Mouse (Mus musculus) embryonic facial prominence, embryonic 11.5 days (tissue): ENCODE measurements around the gene Nmt1. TPM values are rescaled to one million over a fixed set of nuclear protein-coding genes. Genes with fewer than 3 reads are reported as not detected.
A peak's percentile ranks its signal among the peaks of the same experiment; 100 is the strongest.

Experiments
- ATAC-seq: fragments of 200-750 bp; cut with Nextera tagmentation; replicated peaks from 2 replicates; pipeline ENCODE4 v1.8.0; 2017; ENCODE audit warnings: low read depth; ENCODE audit not compliant: insufficient number of reproducible peaks, low FRiP score, low TSS enrichment
- DNase-seq: peaks from one replicate; pipeline ENCODE4 v3.0.0-alpha.2; 2015; ENCODE audit warnings: low spot score
- H3K27ac ChIP-seq: fragments of 300-500 bp; sonication (generic); replicated peaks from 2 replicates; pipeline ENCODE4 v1.5.1; 2014; ENCODE audit warnings: mild to moderate bottlenecking, low read depth, low read length, control low read depth
- H3K27me3 ChIP-seq: fragments of 300-500 bp; sonication (generic); 2 replicates; pipeline ENCODE4 v1.6.1; 2014; ENCODE audit warnings: mild to moderate bottlenecking, low read length, moderate library complexity, mixed read lengths; ENCODE audit not compliant: control insufficient read depth, insufficient read depth
- H3K36me3 ChIP-seq: fragments of 300-500 bp; sonication (generic); replicated peaks from 2 replicates; pipeline ENCODE4 v1.6.1; 2014; ENCODE audit warnings: low read depth, mild to moderate bottlenecking, low read length, moderate library complexity, mixed read lengths; ENCODE audit not compliant: control insufficient read depth, insufficient read depth
- H3K4me1 ChIP-seq: fragments of 300-500 bp; sonication (generic); 2 replicates; pipeline ENCODE4 v1.6.1; 2014; ENCODE audit warnings: low read length, mixed read lengths; ENCODE audit not compliant: control insufficient read depth, insufficient read depth
- H3K4me2 ChIP-seq: fragments of 300-500 bp; sonication (generic); 2 replicates; pipeline ENCODE4 v1.6.1; 2014; ENCODE audit warnings: low read depth, mild to moderate bottlenecking, control low read depth, low read length, moderate library complexity
- H3K4me3 ChIP-seq: fragments of 300-500 bp; sonication (generic); 2 replicates; pipeline ENCODE4 v1.5.1; 2014; ENCODE audit warnings: low read depth, low read length, control low read depth
- H3K9ac ChIP-seq: fragments of 300-500 bp; sonication (generic); replicated peaks from 2 replicates; pipeline ENCODE4 v1.6.1; 2014; ENCODE audit warnings: mild to moderate bottlenecking, control low read depth, low read length
- H3K9me3 ChIP-seq: fragments of 300-500 bp; sonication (generic); replicated peaks from 2 replicates; pipeline ENCODE4 v1.6.1; 2016; ENCODE audit warnings: mild to moderate bottlenecking, low read length, inconsistent platforms, mixed read lengths; ENCODE audit not compliant: control insufficient read depth
- whole genome bisulfite sequencing: fragments of 180-500 bp; shearing (Covaris S2); extraction: QIAGEN DNeasy Blood & Tissue Kit; methylation state at CpG from one replicate; pipeline ENCODE4 v1.1.7; 2014; 5-methylcytosine and 5-hydroxymethylcytosine counted together
- polyA plus RNA-seq: library from polyadenylated mRNA; unstranded; fragments of >200 nt; fragmentation: Nextera tagmentation; extraction: Ambion mirVana; gene quantifications from 2 replicates; pipeline ENCODE4 v1.2.1, GENCODE M21; 2014

Gene Nmt1
- polyA plus RNA-seq, 1 experiment from 2014 or later = 48.6 TPM

DNA sequence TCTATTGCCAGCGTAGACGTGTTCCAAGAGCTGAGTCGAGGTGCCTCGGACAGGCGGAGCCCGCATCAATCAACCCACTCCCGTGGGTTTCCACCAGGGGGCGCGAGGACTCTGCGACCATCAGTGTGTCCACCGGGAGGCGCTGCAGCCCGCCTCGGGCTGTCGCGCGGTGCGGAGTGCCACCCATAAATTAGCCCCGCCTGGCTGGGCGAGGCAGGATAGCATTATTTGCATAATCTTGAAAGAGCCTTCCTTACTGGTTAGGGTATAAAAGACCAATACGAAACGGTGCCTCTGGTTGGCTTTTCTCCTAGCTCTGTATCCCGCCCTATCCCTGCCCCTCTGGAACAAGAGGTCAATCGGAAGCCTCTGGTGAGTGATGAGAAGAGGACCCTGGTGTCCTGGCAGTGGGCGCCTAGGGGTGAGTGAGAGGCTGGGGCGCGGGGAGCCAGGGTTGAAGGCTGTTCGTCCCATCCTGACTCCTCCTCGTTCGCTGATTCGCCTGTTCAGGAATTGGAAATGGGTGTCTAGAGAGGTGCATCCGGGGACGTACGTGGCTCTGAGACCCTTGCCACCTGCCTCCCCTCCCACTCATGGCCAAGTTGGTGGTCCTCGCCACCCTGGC lies 74.8 kb downstream of the Nmt1 start:
- Histone ChIP-seq H3K36me3 (no peaks in the 10 kb centered on the region), H3K9me3 (no peaks in the 10 kb centered on the region), H3K4me2 (peak overlapping the region; percentile 87), H3K27ac (no peak overlapping the region), H3K27me3 (peaks cover 25% of the 10 kb centered on the region), H3K9ac (peak overlapping the region; percentile 41), H3K4me3 (peak overlapping the region; percentile 36), H3K4me1 (no peaks in the 10 kb centered on the region)
- WGBS = under 1% methylated on average over 35 of the region's 35 CpGs
- DNase-seq (peak; percentile 95), ATAC-seq (peak; percentile 75)

DNA sequence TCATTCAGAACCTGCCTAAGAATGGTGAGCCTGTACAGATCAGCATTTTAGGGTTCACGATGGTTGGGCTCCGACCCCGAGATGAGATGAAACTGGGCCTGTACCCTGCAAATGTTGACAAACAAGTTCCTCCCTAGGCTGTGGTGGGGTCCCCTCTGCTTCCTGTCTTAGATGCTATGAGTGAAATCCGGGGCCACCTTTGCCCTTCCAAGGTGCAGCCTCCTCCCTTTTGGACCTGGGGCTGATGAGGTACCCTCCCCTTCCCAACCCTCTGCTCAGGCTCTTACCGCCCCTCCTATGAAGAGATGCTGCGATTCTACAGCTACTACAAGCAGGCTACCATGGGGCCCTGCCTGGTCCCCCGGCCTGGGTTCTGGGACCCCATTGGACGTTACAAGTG lies 75.6 kb downstream of the Nmt1 start:
- no peak for ATAC-seq
- Histone ChIP-seq H3K4me3 (no peak overlapping the region), H3K36me3 (no peaks in the 10 kb centered on the region), H3K27ac (no peak overlapping the region), H3K4me2 (no peak overlapping the region), H3K27me3 (peaks cover 22% of the 10 kb centered on the region), H3K9ac (no peak overlapping the region), H3K9me3 (no peaks in the 10 kb centered on the region), H3K4me1 (no peaks in the 10 kb centered on the region)
- WGBS = 59% methylated on average over 8 of the region's 8 CpGs
- DNase-seq = no peak

DNA sequence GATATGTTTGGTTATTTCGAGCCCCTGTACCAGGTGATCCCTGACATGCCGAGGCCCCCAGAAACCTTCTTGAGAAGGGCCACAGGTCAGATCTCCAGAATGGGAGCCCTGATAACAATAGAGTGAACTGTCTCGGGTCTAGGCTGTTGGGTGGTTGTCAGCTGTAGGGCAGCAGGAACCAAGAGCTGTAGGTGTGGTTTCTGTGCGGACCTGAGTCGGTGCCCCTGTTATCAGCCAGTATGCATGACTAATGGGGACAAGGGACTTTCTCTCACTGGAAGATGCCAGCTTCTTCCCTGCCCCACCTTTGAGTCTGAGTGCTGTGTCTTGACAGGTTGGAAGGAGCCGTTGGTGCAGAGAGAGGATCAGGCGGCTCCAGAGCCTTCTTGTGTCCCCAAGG lies 76.5 kb downstream of the Nmt1 start:
- Histone ChIP-seq H3K4me2 (no peak overlapping the region), H3K4me1 (no peaks in the 10 kb centered on the region)

DNA sequence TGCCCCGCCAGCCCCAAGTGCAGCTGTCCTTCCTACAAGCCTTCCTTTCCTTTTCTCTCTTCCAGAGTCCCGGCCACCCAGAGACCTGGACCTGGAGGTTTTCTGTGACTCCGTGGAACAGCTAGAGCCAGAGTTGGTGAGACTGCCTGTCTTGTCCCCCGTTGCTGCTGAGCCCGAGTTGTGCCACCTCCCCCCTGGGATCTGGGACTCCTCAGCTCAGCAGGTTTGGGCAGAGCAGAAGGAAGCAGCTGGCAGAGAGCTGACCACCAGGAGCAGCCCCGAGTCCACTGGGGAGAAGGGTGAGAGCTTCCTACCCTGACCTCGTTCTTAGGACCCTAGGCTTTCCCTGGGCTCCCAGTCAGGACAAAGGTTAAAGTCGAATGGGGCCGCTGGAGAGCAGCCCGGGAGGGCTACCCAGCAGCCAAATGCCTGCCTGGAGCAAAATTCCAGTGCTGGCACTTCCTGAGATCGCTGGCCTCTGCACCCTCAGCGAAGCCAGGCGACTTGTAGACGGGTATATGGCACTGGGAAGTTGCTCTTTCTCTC lies 77.3 kb downstream of the Nmt1 start:
- Histone ChIP-seq H3K4me3 (no peak overlapping the region), H3K4me2 (no peak overlapping the region), H3K27ac (no peak overlapping the region), H3K4me1 (no peaks in the 10 kb centered on the region), H3K27me3 (peaks cover 13% of the 10 kb centered on the region), H3K9ac (no peak overlapping the region), H3K36me3 (no peaks in the 10 kb centered on the region), H3K9me3 (no peaks in the 10 kb centered on the region)
- DNase-seq (no peak), ATAC-seq (no peak)
- WGBS = 35% methylated on average over 13 of the region's 14 CpGs

More for the DNA sequence above, 76.5 kb downstream of the Nmt1 start:
- Histone ChIP-seq H3K36me3 (no peaks in the 10 kb centered on the region), H3K4me3 (no peak overlapping the region), H3K27ac (no peak overlapping the region), H3K27me3 (peaks cover 20% of the 10 kb centered on the region), H3K9ac (no peak overlapping the region), H3K9me3 (no peaks in the 10 kb centered on the region)
- no peak for DNase-seq
- WGBS = 80% methylated on average over 7 of the region's 7 CpGs
- no peak for ATAC-seq

DNA sequence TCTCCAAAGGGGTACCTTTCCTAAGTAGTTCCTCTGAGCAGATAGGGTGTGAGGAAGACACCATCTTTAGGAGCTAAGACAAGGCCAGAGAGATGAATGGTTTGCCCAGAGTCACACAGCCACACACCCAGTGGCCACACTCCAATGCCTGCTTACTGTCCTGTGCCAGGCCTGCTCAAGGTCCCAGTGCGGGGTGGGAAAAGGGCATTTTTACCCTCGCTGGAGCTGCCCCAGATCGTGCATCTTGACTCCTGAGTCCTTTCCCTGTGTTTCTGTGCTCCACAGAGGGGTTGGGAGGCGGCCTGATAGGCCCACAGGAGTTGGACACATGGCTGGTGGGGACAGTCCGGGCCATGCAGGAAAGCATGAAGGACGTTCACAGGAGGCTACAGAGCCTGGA lies 77.8 kb downstream of the Nmt1 start:
- Histone ChIP-seq H3K27ac (no peak overlapping the region), H3K9ac (no peak overlapping the region), H3K4me3 (no peak overlapping the region), H3K27me3 (peaks cover 10% of the 10 kb centered on the region; the same call in 1 of the 2 replicates), H3K36me3 (no peaks in the 10 kb centered on the region), H3K4me2 (no peak overlapping the region), H3K4me1 (no peaks in the 10 kb centered on the region), H3K9me3 (no peaks in the 10 kb centered on the region)
- DNase-seq (no peak), ATAC-seq (no peak)
- WGBS = 78% methylated on average over 6 of the region's 6 CpGs

DNA sequence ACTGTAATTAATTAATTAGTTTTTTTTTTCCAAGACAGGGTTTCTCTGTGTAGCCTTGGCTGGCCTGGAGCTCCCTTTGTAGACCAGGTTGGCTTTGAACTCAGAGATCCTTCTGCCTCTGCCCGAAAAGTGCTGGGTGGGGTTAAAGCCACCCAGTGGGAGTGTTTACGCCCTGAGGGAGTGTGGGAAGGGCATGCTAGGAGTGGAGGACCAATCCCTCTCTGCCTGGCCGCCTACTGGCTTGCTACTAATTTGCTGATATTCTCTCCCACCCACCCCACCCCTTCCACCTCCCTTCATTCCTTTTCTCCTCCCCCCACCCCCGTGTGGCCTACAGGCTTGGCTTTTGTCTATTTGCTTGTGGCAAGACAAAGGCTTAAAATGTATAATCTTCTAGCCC lies 78.4 kb downstream of the Nmt1 start:
- peaks cover 8% of the 10 kb centered on the region; the same call in 1 of the 2 replicates for H3K27me3 ChIP-seq
- no peak overlapping the region for H3K27ac ChIP-seq
- H3K4me2 ChIP-seq = no peak overlapping the region
- no peaks in the 10 kb centered on the region for H3K9me3 ChIP-seq
- no peak for ATAC-seq
- H3K9ac ChIP-seq = no peak overlapping the region
- WGBS = 60% methylated on average over 4 of the region's 4 CpGs
- DNase-seq = no peak
- no peak overlapping the region for H3K4me3 ChIP-seq
- H3K36me3 ChIP-seq = no peaks in the 10 kb centered on the region
- H3K4me1 ChIP-seq = peaks cover 1% of the 10 kb centered on the region; the same call in 1 of the 2 replicates

DNA sequence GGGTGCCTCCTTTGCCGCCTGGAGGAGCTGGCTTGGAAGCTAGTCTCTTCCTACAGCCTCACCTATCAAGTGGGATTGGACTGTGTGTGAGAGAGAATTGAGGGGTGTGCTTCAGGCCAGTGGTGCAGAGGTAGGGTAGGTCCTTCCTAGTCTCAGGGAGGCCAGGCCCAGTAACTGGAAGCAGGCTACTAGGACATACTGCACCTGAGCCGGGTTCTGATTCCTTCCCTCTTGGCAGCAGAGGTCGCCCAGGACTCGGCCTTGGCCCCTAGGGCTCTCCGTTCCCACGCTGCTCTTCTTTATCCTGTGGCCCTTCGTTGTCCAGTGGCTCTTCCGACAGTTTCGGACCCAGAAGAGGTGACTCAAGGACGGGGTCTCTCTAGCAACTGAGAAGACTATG lies 83.3 kb downstream of the Nmt1 start:
- Histone ChIP-seq H3K27me3 (peaks cover 3% of the 10 kb centered on the region; the same call in 1 of the 2 replicates), H3K36me3 (no peaks in the 10 kb centered on the region), H3K9ac (peak overlapping the region; percentile 49), H3K27ac (no peak overlapping the region), H3K4me1 (peaks cover 8% of the 10 kb centered on the region; the same call in 1 of the 2 replicates), H3K4me3 (peak overlapping the region; percentile 3; the same call in 1 of the 2 replicates), H3K4me2 (peak overlapping the region; percentile 65), H3K9me3 (no peaks in the 10 kb centered on the region)
- ATAC-seq = no peak
- DNase-seq = no peak
- WGBS = 16% methylated on average over 10 of the region's 10 CpGs

DNA sequence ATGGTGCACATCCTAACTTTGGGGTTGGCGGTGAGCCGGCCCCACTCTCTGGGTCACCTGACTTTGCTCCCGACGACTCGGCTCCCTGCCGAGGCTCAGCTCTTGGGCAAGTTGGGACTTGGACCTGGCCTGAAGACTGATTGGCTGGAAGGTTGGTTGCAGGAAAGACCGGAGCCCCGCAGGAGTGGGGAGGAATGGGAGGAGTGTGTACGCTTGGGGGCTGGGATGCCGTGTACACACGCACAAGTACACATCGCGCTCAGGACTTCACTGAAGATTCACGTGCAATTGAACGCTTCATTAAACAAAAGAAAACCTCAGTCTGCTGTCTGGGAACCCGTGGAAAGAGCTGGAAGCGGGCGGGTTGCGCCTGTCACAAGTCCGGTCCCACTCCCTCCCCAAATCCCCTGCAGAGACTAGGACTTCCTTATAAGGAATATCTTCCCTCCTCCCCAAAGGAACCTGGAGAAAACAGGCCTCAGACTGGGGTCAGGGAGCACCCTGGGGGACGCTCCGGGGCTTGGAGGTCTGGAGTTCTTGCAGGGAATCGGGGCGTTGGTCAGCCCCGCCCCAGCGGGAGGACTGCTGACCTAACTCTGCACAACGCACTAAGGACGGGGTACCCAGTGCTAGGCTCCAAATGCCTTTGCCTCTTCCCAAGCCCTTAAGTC lies 84.0 kb downstream of the Nmt1 start:
- H3K4me1 ChIP-seq = peaks cover 8% of the 10 kb centered on the region; the same call in 1 of the 2 replicates
- H3K9me3 ChIP-seq = no peaks in the 10 kb centered on the region
- ATAC-seq = no peak
- DNase-seq = peak; percentile 63
- peaks cover 3% of the 10 kb centered on the region; the same call in 1 of the 2 replicates for H3K27me3 ChIP-seq
- peak overlapping the region; percentile 49 for H3K9ac ChIP-seq
- 2% methylated on average over 28 of the region's 28 CpGs for WGBS
- no peaks in the 10 kb centered on the region for H3K36me3 ChIP-seq
- no peak overlapping the region; the same call in 1 of the 2 replicates for H3K27ac ChIP-seq
- peak overlapping the region; percentile 28 for H3K4me3 ChIP-seq
- peak overlapping the region; percentile 65 for H3K4me2 ChIP-seq
